Mouse (Mus musculus) neural tube, embryonic 15.5 days (tissue): ENCODE data around the gene Misp. TPM values are rescaled to one million over a fixed set of nuclear protein-coding genes. Genes with fewer than 3 reads are reported as not detected.

Experiments
- ATAC-seq: fragments of 200-750 bp; cut with Nextera tagmentation; 2 replicates; pipeline ENCODE4 v1.8.0; 2017; ENCODE audit warnings: mild to moderate bottlenecking, moderate TSS enrichment, moderate library complexity; ENCODE audit not compliant: low FRiP score
- H3K27ac ChIP-seq: fragments of 300-500 bp; sonication (generic); replicated peaks from 2 replicates; pipeline ENCODE4 v1.5.1; 2015; ENCODE audit warnings: mild to moderate bottlenecking, inconsistent platforms
- H3K27me3 ChIP-seq: fragments of 300-500 bp; sonication (generic); replicated peaks from 2 replicates; pipeline ENCODE4 v1.6.1; 2015; ENCODE audit warnings: inconsistent platforms
- H3K36me3 ChIP-seq: fragments of 300-500 bp; sonication (generic); 2 replicates; pipeline ENCODE4 v1.6.1; 2015; ENCODE audit warnings: inconsistent platforms
- H3K4me1 ChIP-seq: fragments of 300-500 bp; sonication (generic); 2 replicates; pipeline ENCODE4 v1.6.1; 2015; ENCODE audit warnings: inconsistent platforms
- H3K4me2 ChIP-seq: fragments of 300-500 bp; sonication (generic); 2 replicates; pipeline ENCODE4 v1.6.1; 2015; ENCODE audit warnings: inconsistent platforms, mild to moderate bottlenecking, moderate library complexity
- H3K4me3 ChIP-seq: fragments of 300-500 bp; sonication (generic); replicated peaks from 2 replicates; pipeline ENCODE4 v1.5.1; 2015; ENCODE audit warnings: mild to moderate bottlenecking, inconsistent platforms
- H3K9ac ChIP-seq: fragments of 300-500 bp; sonication (generic); replicated peaks from 2 replicates; pipeline ENCODE4 v1.6.1; 2015; ENCODE audit warnings: mild to moderate bottlenecking, inconsistent platforms
- H3K9me3 ChIP-seq: fragments of 300-500 bp; sonication (generic); replicated peaks from 2 replicates; pipeline ENCODE4 v1.6.1; 2016; ENCODE audit warnings: inconsistent platforms
- WGBS: fragments of 180-500 bp; shearing (Covaris S2); methylation state at CpG from one replicate; pipeline ENCODE4 v1.1.7; 2015; ENCODE audit warnings: mixed read lengths; 5-methylcytosine and 5-hydroxymethylcytosine counted together
- polyA plus RNA-seq: library from polyadenylated mRNA; unstranded; fragments of >200 nt; fragmentation: Nextera tagmentation; extraction: Ambion mirVana; gene quantifications from 2 replicates; pipeline ENCODE4 v1.2.1, GENCODE M21; 2015

The Misp gene
- polyA plus RNA-seq, 1 experiment from 2014 or later: 0.33 TPM

GRCm38 (mm10) chr10:79831583-79831982 lies 10.8 kb downstream of the Misp start:
- H3K27ac ChIP-seq: no peak overlapping the region
- 0 out of 2 replicates have a peak, but pooled peaks cover 3% of the 10 kb centered on the region for H3K27me3 ChIP-seq
- ATAC-seq: no peak
- H3K4me2 ChIP-seq: no peak overlapping the region
- H3K9me3 ChIP-seq: no peaks in the 10 kb centered on the region
- H3K9ac ChIP-seq: no peak overlapping the region
- H3K36me3 ChIP-seq: no peaks in the 10 kb centered on the region
- WGBS: 88% methylated on average over 3 of the region's 3 CpGs
- 0 out of 2 replicates have a peak, but pooled peaks cover 5% of the 10 kb centered on the region for H3K4me1 ChIP-seq
- H3K4me3 ChIP-seq: no peak overlapping the region

GRCm38 (mm10) chr10:79832026-79832785 lies 11.4 kb downstream of the Misp start:
- 0 out of 2 replicates have a peak, but pooled peaks cover 3% of the 10 kb centered on the region for H3K27me3 ChIP-seq
- no peak overlapping the region for H3K9ac ChIP-seq
- no peak for ATAC-seq
- no peak overlapping the region for H3K27ac ChIP-seq
- 79% methylated on average over 7 of the region's 7 CpGs for WGBS
- no peaks in the 10 kb centered on the region for H3K36me3 ChIP-seq
- 0 out of 2 replicates have a peak, but pooled peaks cover 5% of the 10 kb centered on the region for H3K4me1 ChIP-seq
- no peak overlapping the region for H3K4me3 ChIP-seq
- H3K9me3 ChIP-seq: no peaks in the 10 kb centered on the region
- no peak overlapping the region for H3K4me2 ChIP-seq

DNA sequence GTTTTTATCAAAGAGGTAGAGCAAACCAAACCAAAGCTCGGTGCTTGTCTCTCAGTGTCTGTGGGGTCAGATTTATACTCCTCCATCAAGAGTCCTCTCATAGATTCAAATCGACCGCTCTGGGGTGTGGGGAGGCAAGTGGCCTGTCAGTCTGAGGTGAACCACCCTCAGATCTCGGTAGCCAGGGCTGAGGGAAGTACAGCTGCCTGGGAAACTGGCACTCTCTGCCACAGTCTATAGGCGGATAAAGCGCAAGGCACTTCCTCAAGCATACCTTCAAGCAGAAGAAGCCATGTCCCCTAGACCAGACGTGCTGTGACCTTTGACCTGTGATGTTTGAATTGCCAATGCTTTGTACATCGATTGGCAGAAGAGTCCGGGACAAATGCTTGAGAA lies 12.0 kb downstream of the Misp start:
- H3K9me3 ChIP-seq: no peaks in the 10 kb centered on the region
- no peak overlapping the region for H3K4me2 ChIP-seq
- no peak overlapping the region for H3K4me3 ChIP-seq
- H3K4me1 ChIP-seq: 0 out of 2 replicates have a peak, but pooled peaks cover 5% of the 10 kb centered on the region
- ATAC-seq: no peak
- no peak overlapping the region for H3K9ac ChIP-seq
- 77% methylated on average over 9 of the region's 9 CpGs for WGBS
- H3K36me3 ChIP-seq: no peaks in the 10 kb centered on the region
- H3K27ac ChIP-seq: no peak overlapping the region
- H3K27me3 ChIP-seq: 0 out of 2 replicates have a peak, but pooled peaks cover 3% of the 10 kb centered on the region

DNA sequence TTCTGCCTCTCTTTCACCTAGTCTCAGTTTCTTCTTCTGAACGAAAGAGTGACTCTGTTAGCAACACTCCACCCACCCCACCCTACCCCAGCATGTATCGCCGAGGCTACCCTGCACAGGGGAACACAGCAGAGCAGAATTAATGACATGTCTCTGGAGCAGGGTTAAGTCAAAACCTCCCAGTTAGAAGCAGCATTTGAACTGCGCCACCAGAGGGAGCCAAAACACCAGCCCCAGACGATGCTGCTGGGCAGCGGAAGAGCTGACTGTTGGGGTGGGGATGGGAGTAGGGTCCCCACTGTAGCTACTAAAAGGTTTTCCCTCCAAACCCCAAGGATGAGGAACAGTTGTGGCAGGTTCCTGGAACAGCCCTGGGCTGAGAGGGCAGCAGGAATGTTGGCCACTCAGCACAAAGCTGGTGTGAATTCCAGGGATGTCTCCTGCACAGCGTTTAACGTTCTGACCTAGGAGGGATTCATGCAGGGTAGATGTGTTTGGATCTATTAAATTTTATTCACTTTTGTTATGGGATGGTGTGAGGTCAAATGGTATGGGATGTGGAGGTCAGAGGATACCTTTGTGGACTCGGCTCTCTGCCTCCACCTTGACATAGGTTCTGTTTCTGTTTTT lies 14.1 kb downstream of the Misp start:
- Histone ChIP-seq H3K36me3 (no peaks in the 10 kb centered on the region), H3K9me3 (no peaks in the 10 kb centered on the region), H3K9ac (no peak overlapping the region), H3K27me3 (0 out of 2 replicates have a peak, but pooled peaks cover 3% of the 10 kb centered on the region), H3K4me1 (0 out of 2 replicates have a peak, but pooled peaks cover 5% of the 10 kb centered on the region), H3K4me3 (no peak overlapping the region), H3K4me2 (no peak overlapping the region), H3K27ac (no peak overlapping the region)
- WGBS: 27% methylated on average over 9 of the region's 9 CpGs
- ATAC-seq: peak; percentile 64; the same call in 1 of the 2 replicates

DNA sequence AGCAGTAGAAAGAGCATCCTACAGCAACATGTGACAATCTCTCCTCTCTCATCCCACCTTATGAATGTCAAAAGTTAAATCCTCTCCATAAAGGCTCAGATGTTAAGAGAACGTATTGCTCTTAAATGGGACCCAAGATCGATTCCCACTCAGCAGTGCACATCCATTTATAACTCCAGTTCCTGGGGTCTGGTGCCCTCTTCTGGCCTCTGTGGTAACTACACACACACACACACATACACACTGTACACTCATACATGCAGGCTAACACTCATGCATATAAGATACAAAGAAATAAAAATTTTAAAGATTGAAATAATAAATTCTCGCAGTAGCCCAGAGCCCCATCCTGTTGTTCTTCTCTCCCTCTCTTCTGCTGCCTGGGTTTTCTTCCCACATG lies 16.1 kb downstream of the Misp start:
- H3K9me3 ChIP-seq: no peaks in the 10 kb centered on the region
- H3K27me3 ChIP-seq: 0 out of 2 replicates have a peak, but pooled peaks cover 3% of the 10 kb centered on the region
- no peaks in the 10 kb centered on the region for H3K36me3 ChIP-seq
- H3K27ac ChIP-seq: no peak overlapping the region
- 95% methylated on average over 3 of the region's 3 CpGs for WGBS
- no peak overlapping the region for H3K4me2 ChIP-seq
- no peak for ATAC-seq
- peaks cover 19% of the 10 kb centered on the region for H3K4me1 ChIP-seq
- H3K9ac ChIP-seq: no peak overlapping the region
- no peak overlapping the region for H3K4me3 ChIP-seq

DNA sequence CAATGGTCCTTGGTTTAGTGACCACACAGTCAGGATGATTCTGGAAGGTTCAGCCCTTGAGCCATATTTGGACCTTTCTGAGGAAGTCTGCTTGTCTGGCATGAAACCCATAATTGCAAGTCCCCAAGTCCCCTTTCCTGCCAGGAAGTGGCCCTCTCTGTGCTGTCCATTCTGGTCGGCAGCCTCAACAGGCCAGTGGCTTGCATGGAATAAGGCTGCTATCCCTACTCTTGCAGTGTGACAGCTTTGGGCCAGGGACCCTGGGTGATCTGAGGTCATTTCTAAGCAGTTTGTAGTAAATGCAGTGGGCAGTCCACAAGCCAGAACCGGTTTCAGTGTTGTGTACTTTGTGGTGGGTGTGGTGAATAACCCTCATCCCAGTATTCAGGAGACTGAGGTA lies 17.4 kb downstream of the Misp start:
- H3K4me2 ChIP-seq: no peak overlapping the region
- no peaks in the 10 kb centered on the region for H3K9me3 ChIP-seq
- H3K36me3 ChIP-seq: no peaks in the 10 kb centered on the region
- H3K4me3 ChIP-seq: no peak overlapping the region
- ATAC-seq: no peak
- H3K9ac ChIP-seq: no peak overlapping the region
- peaks cover 22% of the 10 kb centered on the region for H3K4me1 ChIP-seq
- H3K27ac ChIP-seq: no peak overlapping the region
- 67% methylated on average over 2 of the region's 2 CpGs for WGBS
- H3K27me3 ChIP-seq: 0 out of 2 replicates have a peak, but pooled peaks cover 3% of the 10 kb centered on the region

GRCm38 (mm10) chr10:79840091-79840490 lies 19.3 kb downstream of the Misp start:
- ATAC-seq: no peak
- H3K36me3 ChIP-seq: no peaks in the 10 kb centered on the region
- no peak overlapping the region for H3K4me3 ChIP-seq
- peak overlapping the region; percentile 81 for H3K27ac ChIP-seq
- 0 out of 2 replicates have a peak overlapping the region, but pooled peaks have one; percentile 40 for H3K9ac ChIP-seq
- peak overlapping the region; percentile 66 for H3K4me2 ChIP-seq
- no peaks in the 10 kb centered on the region for H3K9me3 ChIP-seq
- 93% methylated on average over 3 of the region's 3 CpGs for WGBS
- peaks cover 23% of the 10 kb centered on the region for H3K4me1 ChIP-seq
- no peaks in the 10 kb centered on the region for H3K27me3 ChIP-seq

- peak; percentile 77 for ATAC-seq
- under 1% methylated on average over 24 of the region's 24 CpGs for WGBS
These were observed 20.1 kb downstream of the Misp start for GRCm38 (mm10) chr10:79840644-79841551.

DNA sequence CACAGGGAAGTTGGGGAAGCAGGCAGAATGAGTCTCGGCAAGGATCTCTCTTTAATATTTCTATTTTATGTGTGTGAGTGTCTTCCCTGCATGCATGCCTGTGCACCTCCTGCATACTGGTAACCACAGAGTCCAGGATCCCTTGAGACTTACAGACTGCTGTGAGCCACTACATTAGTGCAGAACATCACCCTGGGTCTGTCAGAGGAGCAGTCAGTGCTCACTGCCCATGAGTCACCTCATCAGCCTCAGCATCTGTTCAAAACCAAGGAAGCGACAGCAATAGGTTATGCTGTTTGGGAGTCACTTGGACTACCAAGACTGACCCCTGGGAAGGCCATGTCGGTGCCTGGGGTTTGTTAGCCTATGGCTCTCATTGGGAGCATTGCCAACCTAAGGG lies 21.5 kb downstream of the Misp start:
- Histone ChIP-seq H3K4me1 (peaks cover 23% of the 10 kb centered on the region), H3K27ac (peak overlapping the region; percentile 18), H3K36me3 (no peaks in the 10 kb centered on the region), H3K27me3 (no peaks in the 10 kb centered on the region), H3K9ac (no peak overlapping the region), H3K4me3 (no peak overlapping the region), H3K9me3 (no peaks in the 10 kb centered on the region), H3K4me2 (no peak overlapping the region)
- ATAC-seq: no peak
- 72% methylated on average over 3 of the region's 3 CpGs for WGBS

More at GRCm38 (mm10) chr10:79840644-79841551, 20.1 kb downstream of the Misp start:
- Histone ChIP-seq H3K4me3 (peak overlapping the region; percentile 35), H3K27me3 (no peaks in the 10 kb centered on the region), H3K27ac (peak overlapping the region; percentile 81), H3K9ac (peak overlapping the region; percentile 40), H3K9me3 (no peaks in the 10 kb centered on the region), H3K36me3 (no peaks in the 10 kb centered on the region), H3K4me1 (peaks cover 23% of the 10 kb centered on the region), H3K4me2 (peak overlapping the region; percentile 66)

DNA sequence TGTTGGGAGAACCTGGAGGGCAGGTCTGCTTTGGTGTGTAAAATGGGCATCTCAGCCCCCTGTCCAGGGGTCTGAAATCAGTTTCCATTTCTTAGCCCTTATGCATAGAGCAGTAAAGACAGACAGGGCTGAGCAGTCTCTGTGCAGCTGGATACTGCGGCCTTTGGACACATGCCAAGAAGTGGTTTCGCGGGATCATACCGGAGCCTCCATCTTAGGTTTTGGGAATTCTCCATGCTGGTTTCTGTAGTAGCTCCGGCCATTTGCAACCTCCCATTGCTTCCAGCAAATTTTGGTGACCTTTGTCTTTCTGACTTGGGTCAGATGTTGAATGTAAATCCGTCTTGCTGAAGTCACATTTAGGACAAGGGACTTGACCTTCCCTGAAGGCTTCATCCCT lies 22.7 kb downstream of the Misp start:
- WGBS: 43% methylated on average over 6 of the region's 6 CpGs
- H3K27ac ChIP-seq: no peak overlapping the region
- no peaks in the 10 kb centered on the region for H3K36me3 ChIP-seq
- H3K9me3 ChIP-seq: no peaks in the 10 kb centered on the region
- no peak overlapping the region for H3K4me3 ChIP-seq
- no peak for ATAC-seq
- H3K4me1 ChIP-seq: peaks cover 23% of the 10 kb centered on the region
- H3K27me3 ChIP-seq: no peaks in the 10 kb centered on the region
- H3K9ac ChIP-seq: no peak overlapping the region
- H3K4me2 ChIP-seq: no peak overlapping the region

- no peak for ATAC-seq
- 62% methylated on average over 5 of the region's 5 CpGs for WGBS
- Histone ChIP-seq H3K9me3 (no peaks in the 10 kb centered on the region), H3K4me2 (no peak overlapping the region), H3K4me3 (no peak overlapping the region), H3K27ac (no peak overlapping the region), H3K4me1 (peaks cover 14% of the 10 kb centered on the region), H3K36me3 (no peaks in the 10 kb centered on the region), H3K27me3 (no peaks in the 10 kb centered on the region), H3K9ac (no peak overlapping the region)
These were observed 25.8 kb downstream of the Misp start for GRCm38 (mm10) chr10:79846553-79846952.
